ENCODE assay signal across 13 mouse cellular contexts in genomic region chr5:141013465-141013864, GRCm38 (mm10). TPM values are rescaled to one million over a fixed set of nuclear protein-coding genes. Genes with fewer than 3 reads are reported as not detected.
DNase-seq lines count a peak whose midpoint lies in the region; ATAC-seq and TF ChIP-seq lines count a peak whose summit lies in the region.
"Had no signal": no experiment of that assay in that cellular context is flagged by ENCODE, and none has a peak within 500 bp of the region (broad histone marks: within the 10 kb centered on the region; RNA-seq: fewer than 3 reads in every experiment).

No protein-coding gene starts in this region.

- no peak overlapping the region for H3K9ac ChIP-seq in intestine, embryonic 15.5 days
- H3K9ac ChIP-seq: forebrain, embryonic 12.5 days; hindbrain, embryonic 12.5 days; liver, embryonic 14.5 days had no signal

- WGBS in intestine, embryonic 15.5 days = 42% methylated on average over 9 of the region's 9 CpGs

- H3K9me3 ChIP-seq in intestine, embryonic 15.5 days = no peaks in the 10 kb centered on the region
- H3K9me3 ChIP-seq: embryonic facial prominence, embryonic 10.5 days; forebrain, embryonic 12.5 days; hindbrain, embryonic 12.5 days had no signal

- H3K36me3 ChIP-seq in intestine, embryonic 15.5 days = no peaks in the 10 kb centered on the region
- H3K36me3 ChIP-seq: embryonic facial prominence, embryonic 10.5 days; forebrain, embryonic 12.5 days; hindbrain, embryonic 12.5 days had no signal

- 0 out of 2 replicates have a peak overlapping the region, but pooled peaks have one; percentile 7 for H3K27ac ChIP-seq in layer of hippocampus, adult 2 months
- H3K27ac ChIP-seq in intestine, embryonic 15.5 days = no peak overlapping the region
- H3K27ac ChIP-seq: embryonic facial prominence, embryonic 10.5 days; forebrain, embryonic 12.5 days; hindbrain, embryonic 12.5 days; liver, embryonic 14.5 days had no signal

- no peaks in the 10 kb centered on the region for H3K27me3 ChIP-seq in intestine, embryonic 15.5 days (replicated peaks)
- H3K27me3 ChIP-seq: forebrain, embryonic 12.5 days; hindbrain, embryonic 12.5 days had no signal

- peaks cover 6% of the 10 kb centered on the region; the same call in 1 of the 2 replicates for H3K4me1 ChIP-seq in intestine, embryonic 15.5 days (replicated peaks)
- H3K4me1 ChIP-seq: forebrain, embryonic 12.5 days; hindbrain, embryonic 12.5 days had no signal

- peak; percentile 13 for DNase-seq in embryo, embryonic 11.5 days (ENCODE audit: low read depth, low spot score)
- DNase-seq in embryo, embryonic 9.5 days (ENCODE audit: extremely low spot score) = no peak
- DNase-seq in layer of hippocampus, adult 2 months (ENCODE audit: low spot score in 2 of 2) = no peak
- no peak for DNase-seq in layer of hippocampus, adult 8-10 months (ENCODE audit: low spot score in 2 of 2)
- no peak for DNase-seq in adrenal gland, adult 18-20 months (ENCODE audit: low spot score in 2 of 2)
- DNase-seq in right cerebral cortex, postnatal 4 days = no peak
- DNase-seq: gastrocnemius, postnatal 25 days had no signal

- no peak for TF ChIP-seq CTCF in layer of hippocampus, adult 2 months (conservative IDR thresholded peaks at IDR 0.05)

- ATAC-seq in intestine, embryonic 15.5 days = peak; percentile 56
- ATAC-seq in monocyte, adult 5-6 weeks (replicated peaks; ENCODE audit: insufficient number of reproducible peaks, low FRiP score, low TSS enrichment, poor library complexity, severe bottlenecking) = 0 out of 2 replicates have a peak, but pooled peaks have one; percentile 3

- no peak overlapping the region for H3K4me3 ChIP-seq in layer of hippocampus, adult 2 months
- no peak overlapping the region for H3K4me3 ChIP-seq in intestine, embryonic 15.5 days (replicated peaks)
- H3K4me3 ChIP-seq: embryonic facial prominence, embryonic 10.5 days; forebrain, embryonic 12.5 days; hindbrain, embryonic 12.5 days had no signal

- H3K4me2 ChIP-seq in intestine, embryonic 15.5 days (replicated peaks) = peak overlapping the region; percentile 26; the same call in 1 of the 2 replicates
- H3K4me2 ChIP-seq: forebrain, embryonic 12.5 days; hindbrain, embryonic 12.5 days had no signal

RNA-seq across cellular contexts. Expression of gene Card11, which starts 13.1 kb away (rescaled TPM):
- total RNA-seq in layer of hippocampus, adult 2 months (2021) = under 1 TPM in 1 of 2 experiments, not detected in 1; 0.12 TPM
- 1 to 10 TPM in 2 of 4 experiments, under 1 TPM in 2; 0.25 to 2.0 (median 0.85) TPM for total RNA-seq in layer of hippocampus, adult 8-10 months (2022)
- 0.65 and 0.77 TPM in 2 replicates for polyA plus RNA-seq in intestine, embryonic 15.5 days (2015; fragmentation: Nextera tagmentation; extraction: Ambion mirVana)
- total RNA-seq in monocyte, adult 5-6 weeks (2017) = 11.4 to 48.3 TPM (median 21.1 TPM) in 3 replicates
- total RNA-seq in adrenal gland, adult 18-20 months (2021) = 1 to 10 TPM in 1 of 2 experiments, under 1 TPM in 1; 0.66 to 1.2 TPM
- polyA plus RNA-seq: hindbrain, embryonic 12.5 days had no signal
